Mouse (Mus musculus): ENCODE results near the gene Prdm1.

Prdm1 gene

DNA sequence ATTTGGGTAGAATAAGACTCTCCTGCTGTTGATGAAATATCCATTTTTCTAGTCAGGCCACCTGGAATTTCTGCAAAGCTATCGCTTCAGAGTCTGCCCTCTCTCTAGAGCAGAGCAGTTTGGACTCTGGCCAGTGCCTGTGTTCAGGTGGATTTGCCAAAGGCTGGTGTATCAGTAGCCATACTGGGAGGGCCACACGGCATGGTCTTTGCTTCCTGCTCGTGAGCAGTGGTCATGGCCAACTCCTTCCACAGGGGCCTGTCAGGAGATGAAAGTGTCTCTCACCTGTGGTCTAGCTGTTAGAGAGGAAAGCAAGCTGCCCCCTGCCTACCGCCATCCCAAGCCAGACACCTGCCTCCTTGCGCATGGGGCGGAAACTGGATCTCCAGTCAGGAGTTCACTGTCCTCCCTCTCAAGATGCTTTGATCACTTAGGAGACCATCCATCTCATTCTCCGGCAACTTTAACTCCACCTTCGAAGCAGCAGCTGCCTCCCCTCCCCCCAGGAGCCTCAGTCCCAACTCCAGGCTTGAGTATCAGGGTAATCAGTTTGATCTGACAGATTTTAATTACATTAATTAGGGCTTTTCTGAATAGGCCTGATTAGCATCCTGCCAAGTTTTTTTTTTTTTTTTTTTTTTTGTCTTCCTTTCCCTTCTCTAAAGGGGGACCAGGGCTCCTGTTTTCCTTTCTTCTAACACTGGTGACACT lies 35.3 kb downstream of the Prdm1 start:
- peak; percentile 30 to 58 for DNase-seq

DNA sequence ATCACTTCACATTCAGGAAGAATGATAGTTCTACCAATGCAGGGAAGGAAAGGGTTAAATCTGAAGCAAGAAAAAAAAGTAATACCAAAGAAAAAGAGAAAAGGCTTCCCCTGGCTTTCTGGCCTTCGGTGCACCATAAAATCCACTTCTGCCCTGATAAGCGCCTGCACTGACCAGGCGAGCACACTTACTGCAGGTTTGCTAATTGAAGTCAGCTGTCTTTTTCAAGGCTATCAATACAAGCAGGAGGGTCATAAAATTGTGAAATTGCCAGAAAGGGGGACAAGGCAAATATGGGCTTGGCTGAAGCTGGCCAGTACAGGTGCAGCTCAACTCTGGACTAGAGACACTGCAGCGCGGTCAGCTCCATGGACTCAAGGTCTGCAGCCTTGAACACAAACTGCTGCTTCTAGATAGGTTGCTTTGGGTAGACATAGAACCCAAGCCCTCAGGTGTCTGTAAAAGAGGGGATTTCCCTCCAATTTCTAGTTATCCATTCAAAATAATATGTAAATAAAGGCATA lies 37.3 kb downstream of the Prdm1 start:
- no peak for DNase-seq

DNA sequence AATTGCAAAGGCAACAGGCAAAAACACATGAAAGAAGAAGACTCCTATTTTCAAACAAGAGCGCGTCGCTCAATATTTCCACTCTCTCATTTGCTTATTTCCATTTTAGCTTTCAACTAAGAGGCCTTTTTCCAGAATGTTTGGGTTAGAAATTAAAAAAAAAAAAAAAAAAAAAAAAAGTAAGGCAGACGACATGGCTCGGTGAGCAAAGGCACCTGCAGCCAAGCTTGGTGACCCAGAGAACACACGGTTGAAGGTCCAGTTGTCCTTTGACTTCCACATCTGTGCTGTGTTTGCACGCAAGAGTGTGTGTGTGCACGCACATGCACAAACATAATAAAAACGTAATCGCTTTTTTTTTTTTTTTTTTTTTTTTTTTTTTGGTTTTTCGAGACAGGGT lies 41.2 kb downstream of the Prdm1 start:
- DNase-seq: no peak

DNA sequence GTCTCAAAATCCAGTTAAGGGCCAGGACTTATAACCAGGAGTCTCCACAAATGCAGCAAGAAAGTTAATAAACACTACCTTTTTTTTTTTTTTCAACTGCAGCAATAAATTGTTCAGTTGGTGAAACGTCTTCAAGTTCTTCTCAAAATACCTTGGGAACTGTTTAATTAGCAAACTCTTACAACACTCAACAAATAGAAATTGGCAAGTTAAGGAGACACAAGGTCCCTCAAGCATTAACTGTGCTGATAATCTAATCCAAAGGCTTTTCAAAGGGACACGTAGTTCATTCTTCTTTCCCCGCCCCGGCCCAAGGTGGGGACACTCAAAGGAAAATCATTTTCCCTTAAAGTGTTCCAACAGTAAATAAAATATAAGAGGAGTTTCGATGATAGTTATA lies 44.2 kb downstream of the Prdm1 start:
- DNase-seq: no peak

DNA sequence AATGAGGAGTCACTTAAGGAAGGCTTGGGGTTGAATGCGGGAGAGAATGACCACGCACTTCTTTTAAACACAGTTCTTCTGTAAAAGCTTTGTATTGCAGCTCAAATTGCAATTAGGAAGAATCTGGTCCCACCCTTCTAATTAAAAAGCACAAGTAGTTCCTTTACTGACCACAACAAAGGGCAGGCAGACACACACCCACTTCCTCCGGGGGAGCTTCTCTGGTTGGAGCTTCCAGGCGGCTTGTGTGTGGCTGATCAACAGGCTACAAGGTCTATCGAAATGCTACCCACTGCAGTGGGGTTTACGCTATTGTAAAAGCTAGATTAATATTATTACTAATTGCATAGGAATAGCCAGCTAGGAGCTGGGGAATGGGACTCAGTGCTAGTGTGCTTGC lies 45.2 kb downstream of the Prdm1 start:
- DNase-seq: no peak

DNA sequence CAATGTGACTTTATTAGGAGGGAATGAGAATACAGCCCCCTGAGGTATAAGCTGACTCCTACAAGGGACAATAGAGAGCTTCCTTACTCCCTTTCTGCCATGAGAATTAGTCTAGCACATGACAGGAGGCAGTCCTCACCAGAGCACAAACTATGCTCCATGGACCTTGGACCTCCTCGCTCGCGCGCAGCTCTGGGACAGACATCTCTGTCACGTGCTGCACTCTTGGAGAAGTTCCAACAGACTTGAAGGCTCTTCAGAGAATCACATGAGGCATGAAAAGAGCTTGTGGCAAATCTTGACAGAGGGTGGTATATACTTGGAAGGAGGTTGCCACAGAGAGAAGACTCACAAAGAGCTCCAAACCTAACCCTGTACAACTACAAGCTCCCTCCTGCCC lies 46.9 kb downstream of the Prdm1 start:
- DNase-seq: peak; percentile 58 to 76

DNA sequence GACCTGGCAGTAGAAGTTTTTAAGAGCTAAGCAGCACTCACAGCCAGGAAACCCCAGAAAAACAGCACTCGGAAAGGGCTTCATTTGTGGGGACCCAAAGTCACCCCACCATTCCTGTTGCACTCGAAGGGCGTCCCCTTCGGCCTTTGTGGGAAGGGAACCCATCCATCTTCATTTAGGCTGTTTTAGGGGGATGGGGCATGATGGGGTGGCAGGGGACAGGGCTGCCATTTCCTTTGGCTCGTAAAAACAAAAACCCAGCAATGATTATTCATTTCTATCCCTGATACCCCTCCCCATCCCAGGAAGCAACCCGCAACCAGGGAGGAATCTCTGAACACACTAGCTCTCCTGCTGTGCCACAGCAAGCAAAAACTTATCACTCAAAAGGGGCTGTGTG lies 49.0 kb downstream of the Prdm1 start:
- DNase-seq: no peak

DNA sequence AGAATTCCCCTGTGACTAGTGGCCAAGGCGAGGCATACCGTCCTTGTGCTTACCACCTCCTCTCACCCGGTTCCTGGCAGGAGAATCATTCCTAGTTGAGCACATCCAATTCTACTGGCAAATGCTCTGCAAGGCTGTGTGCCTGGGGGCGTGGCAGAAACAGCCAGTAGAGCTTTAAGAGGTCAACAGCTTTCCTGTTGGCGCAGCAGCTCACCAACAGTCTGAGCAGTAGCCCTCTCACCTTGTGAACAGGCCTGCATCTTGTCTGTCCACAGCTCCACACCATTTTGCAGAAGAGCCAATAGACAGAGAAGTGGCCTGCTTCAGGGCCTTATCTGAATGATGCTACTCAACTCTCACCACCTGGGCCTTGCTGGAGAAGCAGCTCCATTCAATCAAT lies 50.2 kb downstream of the Prdm1 start:
- peak in 1 of 2 experiments; percentile 40 for DNase-seq

DNA sequence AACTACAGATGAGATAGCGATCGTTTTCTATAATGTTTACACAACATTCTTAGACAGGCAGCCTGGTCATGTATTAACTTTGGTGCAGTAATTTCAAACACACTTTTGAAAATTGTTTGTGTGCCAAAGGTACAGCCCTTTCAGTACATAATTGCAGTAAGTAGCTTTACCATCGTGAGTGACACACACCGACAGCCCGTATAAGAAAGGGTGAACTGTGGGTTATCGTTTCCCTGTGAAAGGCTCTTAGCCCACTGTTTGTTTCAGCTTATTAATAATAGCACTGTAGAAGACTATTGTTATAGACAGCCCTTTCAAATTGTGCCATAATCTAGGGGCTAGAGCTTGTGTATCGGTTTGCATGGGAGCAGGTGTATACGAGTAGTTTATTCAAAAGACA lies 51.1 kb downstream of the Prdm1 start:
- DNase-seq: no peak

DNA sequence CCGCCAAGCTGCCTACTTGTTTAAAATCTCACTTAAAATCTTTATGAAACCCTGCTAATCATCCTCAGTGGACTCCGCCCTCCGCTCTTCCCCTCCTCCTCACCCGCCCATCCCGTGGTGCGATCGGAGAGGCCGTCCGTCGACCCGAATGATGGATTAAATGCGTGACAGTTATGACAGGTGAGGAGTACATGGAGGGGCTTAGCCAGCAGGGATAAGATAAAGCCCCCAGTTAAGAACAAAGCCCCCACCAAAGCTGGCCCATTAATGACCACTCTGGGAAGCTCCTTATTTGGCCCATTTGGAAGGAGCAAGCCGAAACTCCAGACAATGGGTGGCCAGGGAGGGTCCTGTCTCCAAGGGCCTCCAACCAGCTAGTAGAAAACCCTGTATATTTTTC lies 51.8 kb downstream of the Prdm1 start:
- no peak for DNase-seq

DNA sequence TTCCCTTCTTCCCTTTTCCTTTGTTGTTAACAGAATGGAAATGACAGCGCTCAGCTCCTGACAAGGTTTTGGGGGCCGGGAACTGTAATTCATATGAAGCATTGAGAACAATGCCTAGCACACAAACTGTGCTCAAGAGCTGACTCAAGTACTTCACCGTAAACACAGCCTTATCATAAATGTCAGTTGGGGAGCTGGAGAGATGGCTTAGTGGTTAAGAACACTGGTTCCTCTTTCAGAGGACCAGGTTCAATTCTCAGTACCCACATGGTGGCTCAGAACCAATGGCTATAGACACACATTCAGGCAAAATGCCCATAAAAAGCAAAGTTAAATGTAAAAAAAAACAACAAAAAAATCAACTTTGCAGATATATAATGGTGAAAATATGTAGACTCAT lies 52.9 kb downstream of the Prdm1 start:
- no peak for DNase-seq

DNA sequence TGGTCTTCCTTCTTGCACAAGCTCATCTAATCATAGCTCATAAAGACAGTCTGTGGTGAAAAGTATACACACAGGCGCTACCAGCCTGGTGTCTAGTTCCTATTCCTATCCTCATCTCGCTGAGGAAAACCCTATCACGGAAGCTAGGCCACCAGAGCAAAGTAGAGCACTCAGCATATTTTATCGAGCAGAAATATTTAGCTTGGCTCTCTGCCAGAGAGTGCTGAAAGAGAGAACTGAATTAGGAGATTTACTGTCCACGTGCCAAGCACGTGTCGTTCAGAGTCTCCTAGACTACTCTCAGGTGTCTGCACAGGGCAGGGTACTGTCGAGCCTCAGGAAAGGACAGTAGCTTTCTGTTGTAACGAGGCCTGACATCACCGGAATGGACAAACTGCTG lies 54.0 kb downstream of the Prdm1 start:
- peak; percentile 47 to 66 for DNase-seq

DNA sequence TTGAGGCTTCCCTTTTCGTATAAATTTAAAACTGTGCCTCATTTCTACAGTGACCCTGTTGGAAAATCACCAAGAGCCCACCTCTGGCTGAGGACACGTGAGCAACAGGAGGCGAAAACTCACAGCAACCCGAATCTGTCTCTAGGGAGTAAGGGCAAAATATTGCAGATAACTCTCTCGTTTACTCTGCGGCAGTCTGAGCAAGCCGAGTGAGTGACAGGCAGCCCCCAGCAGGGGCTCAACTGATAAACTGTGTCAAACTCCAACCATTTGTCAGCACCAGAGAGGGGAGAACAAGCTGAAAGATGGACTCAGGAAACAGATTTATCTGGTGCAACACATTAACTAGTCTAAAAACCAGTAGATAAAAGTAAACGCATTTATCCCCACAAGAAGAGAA lies 62.7 kb downstream of the Prdm1 start:
- no peak for DNase-seq

DNA sequence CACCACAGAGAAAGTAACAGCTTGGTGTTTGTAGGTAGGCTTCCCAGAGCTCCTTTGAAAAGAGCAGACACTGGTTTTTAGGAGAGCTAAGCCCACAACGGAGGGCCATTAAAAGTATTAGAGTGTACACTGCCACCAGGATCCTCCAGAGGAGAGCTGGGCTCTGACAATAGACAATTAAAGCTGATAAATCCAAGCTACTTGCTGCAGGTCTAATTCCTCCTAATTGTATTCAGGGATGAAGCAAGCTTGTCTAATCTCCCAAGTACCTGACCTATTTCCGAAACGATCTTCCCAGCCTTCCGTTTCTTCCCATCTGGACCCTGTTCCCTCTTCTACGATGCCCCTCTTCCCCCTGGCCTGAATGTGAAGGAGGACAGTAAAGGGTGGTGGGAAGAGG lies 63.7 kb downstream of the Prdm1 start:
- DNase-seq: no peak

DNA sequence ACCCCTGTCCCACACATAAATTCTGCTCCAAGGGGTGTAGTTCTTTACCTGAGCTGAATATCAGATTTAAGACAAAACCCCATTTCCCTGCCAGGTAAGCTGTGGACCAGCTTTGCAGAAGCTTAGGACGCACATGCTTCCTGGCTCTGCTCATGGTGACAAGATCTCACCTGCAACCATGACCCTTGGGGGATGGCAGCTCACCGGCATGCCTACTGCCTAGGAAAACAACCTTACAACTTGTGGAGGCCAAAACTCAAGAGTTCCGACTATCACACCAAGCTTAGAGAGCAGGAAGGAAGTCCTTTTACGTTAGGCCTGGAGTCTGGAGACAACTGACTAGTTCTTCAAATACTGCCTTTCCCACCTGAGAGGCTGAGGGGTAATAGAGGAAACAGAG lies 64.4 kb downstream of the Prdm1 start:
- DNase-seq: no peak

DNA sequence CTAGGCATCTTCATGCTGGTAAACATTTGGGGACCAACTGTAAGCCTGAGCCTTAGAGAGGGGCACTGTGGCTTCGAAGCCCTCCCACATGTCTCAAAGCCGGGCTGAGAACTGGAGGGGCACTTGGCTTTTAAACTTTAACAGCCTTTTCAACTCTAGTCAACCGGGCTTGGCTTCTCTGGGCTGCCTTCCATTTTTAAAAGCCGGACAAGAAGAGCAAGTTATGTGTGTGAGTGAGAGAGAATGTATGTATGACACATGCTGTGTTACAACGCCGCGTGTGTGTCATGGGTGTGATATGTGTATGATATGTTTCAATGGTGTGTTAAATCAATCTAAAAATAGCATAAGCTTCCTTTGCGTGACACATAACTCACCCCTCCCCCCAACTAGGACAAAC lies 66.0 kb downstream of the Prdm1 start:
- no peak for DNase-seq

DNA sequence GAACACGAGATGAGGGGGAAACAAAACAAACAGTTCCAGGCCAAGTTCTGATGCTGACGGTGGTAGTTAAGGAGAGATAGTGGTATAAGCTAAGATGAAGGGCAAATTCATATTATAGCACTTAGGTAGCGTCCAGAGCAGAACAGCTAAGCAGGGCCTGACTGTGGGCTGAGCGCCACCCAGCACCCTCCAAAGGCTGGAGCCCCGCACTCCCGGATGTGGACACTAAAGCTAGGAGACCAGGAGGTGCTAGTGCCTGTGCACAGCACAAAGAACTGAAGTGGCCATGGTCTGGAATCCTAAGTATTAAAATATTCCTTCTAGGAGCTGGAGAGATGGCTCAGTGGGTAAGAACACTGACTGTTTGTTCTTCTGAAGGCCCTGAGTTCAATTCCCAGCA lies 67.2 kb downstream of the Prdm1 start:
- DNase-seq: no peak

DNA sequence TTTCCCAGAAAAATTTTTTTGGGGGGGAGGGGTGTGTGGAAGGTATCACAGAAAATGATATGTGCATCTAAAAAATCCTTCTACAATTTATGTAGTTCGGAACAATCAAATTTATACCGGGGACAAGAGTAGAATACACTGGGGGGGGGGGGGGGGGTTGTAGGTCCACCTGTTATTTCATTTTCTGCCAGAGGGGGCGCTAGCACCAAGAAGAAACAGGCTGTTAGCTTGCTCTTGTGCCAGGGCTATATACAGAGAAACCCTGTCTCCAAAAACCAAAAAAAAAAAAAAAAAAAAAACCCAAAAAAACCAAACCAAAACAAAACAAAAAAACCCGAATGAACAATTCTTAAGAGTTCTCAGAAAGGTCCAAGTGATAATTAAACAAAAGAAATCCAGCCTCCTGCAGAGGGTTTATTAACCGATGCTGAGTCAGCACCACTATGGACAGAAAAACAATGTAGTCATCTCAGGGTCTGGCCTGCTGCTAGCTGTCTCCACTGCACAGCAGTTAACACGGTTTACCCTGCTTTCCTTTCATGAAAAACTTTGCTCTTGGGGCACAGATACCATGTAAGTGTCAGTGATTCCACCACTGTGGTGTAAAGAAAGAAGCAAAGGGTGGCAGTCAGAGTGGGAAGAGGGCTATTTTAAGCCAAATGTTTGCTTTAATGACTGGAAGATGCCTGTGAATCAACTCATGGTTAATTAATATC lies 68.0 kb downstream of the Prdm1 start:
- DNase-seq: peak; percentile 81

DNA sequence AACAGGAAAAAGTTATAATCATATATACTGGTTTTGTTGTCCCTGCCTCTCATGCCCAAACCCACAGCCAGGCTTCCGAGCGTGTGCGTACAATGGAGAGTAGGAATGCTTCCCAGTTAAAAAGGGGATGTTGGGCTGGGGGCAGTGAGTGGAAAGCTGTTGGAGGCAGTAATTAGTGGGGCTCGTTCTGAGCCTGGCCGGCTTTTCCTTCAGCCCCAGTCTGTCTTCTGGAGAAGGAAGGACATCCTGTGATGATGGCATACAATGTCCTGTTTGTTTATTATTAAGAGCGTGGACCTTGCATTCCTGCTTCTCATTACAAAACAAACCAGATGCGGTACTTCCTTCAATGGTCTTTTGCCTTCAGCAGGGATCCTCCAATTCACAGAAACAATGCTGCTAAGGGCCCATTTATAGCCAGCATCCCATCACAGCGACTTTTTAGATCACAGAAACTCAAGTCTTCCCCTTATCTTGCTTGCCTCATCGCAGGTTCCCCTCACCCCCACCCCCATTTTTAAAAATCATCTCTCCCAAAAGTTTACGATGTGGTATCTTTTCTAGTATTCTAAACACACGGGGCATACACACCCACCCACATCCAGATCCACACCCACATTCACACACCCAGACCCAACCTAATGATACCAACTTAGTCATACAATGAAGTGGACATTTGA lies 68.8 kb downstream of the Prdm1 start:
- peak in 1 of 2 experiments; percentile 25 for DNase-seq

DNA sequence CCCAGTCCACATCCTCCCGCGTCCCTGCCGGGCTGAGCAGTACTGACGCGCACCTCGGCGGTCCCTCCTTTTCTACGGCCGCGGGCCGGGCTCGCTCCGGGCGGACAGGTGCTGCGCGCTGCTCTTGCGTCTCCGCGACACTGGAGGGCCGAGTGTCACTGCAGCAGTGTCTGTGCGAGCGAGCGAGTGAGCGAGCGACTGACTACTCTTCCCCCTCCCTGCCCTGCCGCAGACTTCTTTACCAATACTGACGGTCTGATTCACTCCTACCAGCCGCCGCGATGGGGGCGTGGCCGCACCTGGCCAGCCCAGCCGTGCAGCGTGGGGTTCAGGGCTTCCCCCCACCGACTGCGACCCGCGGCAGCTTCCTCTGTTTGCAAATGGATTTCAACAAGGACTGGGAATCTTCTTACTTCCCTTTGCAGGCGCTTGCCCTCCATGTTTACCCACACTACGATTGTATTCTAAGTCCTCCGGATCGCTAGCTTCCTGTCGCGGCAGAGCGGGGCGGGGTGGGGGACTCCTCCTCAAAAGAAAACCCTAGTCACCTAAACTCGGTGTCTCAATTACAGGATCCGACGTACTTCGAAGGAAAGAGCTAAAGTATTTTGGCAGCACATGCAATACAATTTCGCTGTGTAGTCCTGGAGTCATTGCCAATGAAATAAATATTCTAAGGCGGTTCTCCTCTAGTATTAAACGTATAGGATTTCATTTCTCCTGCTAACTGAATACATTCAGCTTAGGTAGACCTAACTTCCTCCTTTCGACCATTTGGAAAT lies 69.6 kb downstream of the Prdm1 start:
- peak; percentile 71 to 82 for DNase-seq

DNA sequence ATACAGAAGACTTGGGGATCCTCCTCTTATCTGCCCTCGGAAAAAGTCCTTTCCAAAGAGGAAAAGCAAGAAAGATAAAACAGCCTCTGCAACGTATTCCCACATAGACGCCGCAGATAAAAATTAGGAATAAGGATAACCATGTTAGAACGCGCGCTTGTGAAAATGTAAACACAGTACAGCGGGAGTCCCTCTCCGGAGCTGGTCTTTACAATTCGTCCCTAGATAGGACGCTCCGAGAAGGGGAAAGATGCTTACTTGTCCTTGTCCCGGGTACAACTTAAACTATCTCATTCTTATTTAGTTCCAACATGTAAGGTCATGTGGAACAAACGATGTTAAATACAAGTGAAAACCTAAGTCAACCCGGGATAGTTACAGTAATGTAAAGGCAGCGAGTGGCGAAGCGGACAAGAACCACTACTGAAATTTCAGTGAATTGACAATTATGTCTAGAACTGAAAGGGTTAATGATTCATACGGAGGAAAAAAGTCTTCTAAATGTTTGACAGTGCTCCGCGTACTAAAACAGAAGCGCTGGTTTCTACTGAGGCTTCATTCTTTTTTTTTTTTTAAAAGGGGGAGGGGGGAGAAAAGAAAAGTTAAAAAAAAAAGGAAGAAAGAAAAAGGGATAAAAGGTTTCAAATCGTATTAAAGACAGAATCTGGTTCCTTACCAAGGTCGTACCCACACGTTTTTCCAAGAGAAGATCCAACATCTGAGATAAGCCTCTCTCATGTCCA lies 70.3 kb downstream of the Prdm1 start:
- no peak for DNase-seq
